Mouse (Mus musculus) heart, postnatal 0 days (tissue): ENCODE measurements around the gene Chic2. TPM values are rescaled to one million over a fixed set of nuclear protein-coding genes. Genes with fewer than 3 reads are reported as not detected.

Experiments used
- ATAC-seq: fragments of 200-750 bp; cut with Nextera tagmentation; 2 replicates; pipeline ENCODE4 v1.8.0; 2017; ENCODE audit warnings: low read depth, moderate number of reproducible peaks, moderate library complexity; ENCODE audit not compliant: insufficient read depth
- DNase-seq: peaks from one replicate; pipeline ENCODE4 v3.0.0-alpha.2; 2016; ENCODE audit warnings: low spot score
- H3K27ac ChIP-seq: fragments of 300-500 bp; sonication (generic); 2 replicates; pipeline ENCODE4 v1.5.1; 2014; ENCODE audit warnings: low read depth, mild to moderate bottlenecking
- H3K27me3 ChIP-seq: fragments of 300-500 bp; sonication (generic); 2 replicates; pipeline ENCODE4 v1.6.1; 2014; ENCODE audit warnings: low read length, mixed read lengths; ENCODE audit not compliant: control insufficient read depth, insufficient read depth
- H3K36me3 ChIP-seq: fragments of 300-500 bp; sonication (generic); replicated peaks from 2 replicates; pipeline ENCODE4 v1.6.1; 2014; ENCODE audit warnings: low read length, mixed read lengths; ENCODE audit not compliant: control insufficient read depth, insufficient read depth
- H3K4me1 ChIP-seq: fragments of 300-500 bp; sonication (generic); 2 replicates; pipeline ENCODE4 v1.6.1; 2014; ENCODE audit warnings: antibody characterized with exemption; ENCODE audit not compliant: control insufficient read depth, insufficient read depth
- H3K4me2 ChIP-seq: fragments of 300-500 bp; sonication (generic); 2 replicates; pipeline ENCODE4 v1.6.1; 2014; ENCODE audit warnings: low read depth, mild to moderate bottlenecking, low read length, moderate library complexity
- H3K4me3 ChIP-seq: fragments of 300-500 bp; sonication (generic); 2 replicates; pipeline ENCODE4 v1.5.1; 2014; ENCODE audit warnings: low read depth, low read length
- H3K9ac ChIP-seq: fragments of 300-500 bp; sonication (generic); replicated peaks from 2 replicates; pipeline ENCODE4 v1.6.1; 2014; ENCODE audit warnings: low read depth, low read length, mixed read lengths
- H3K9me3 ChIP-seq: fragments of 300-500 bp; sonication (generic); replicated peaks from 2 replicates; pipeline ENCODE4 v1.6.1; 2016; ENCODE audit warnings: low read length; ENCODE audit not compliant: control insufficient read depth
- CTCF ChIP-seq: IDR thresholded peaks from 2 replicates; pipeline ENCODE4 v1.5.1; 2016; ENCODE audit warnings: antibody characterized with exemption, control low read depth, low read depth
- EP300 ChIP-seq: IDR thresholded peaks from 2 replicates; pipeline ENCODE4 v1.6.1; 2016; ENCODE audit warnings: antibody characterized with exemption, low read depth
- WGBS: fragments of 180-500 bp; shearing (Covaris S2); extraction: QIAGEN DNeasy Blood & Tissue Kit; methylation state at CpG from one replicate; pipeline ENCODE4 v1.1.7; 2014; 5-methylcytosine and 5-hydroxymethylcytosine counted together
- polyA plus RNA-seq: library from polyadenylated mRNA; unstranded; fragments of >200 nt; fragmentation: Nextera tagmentation; extraction: Ambion mirVana; gene quantifications from 2 replicates; pipeline ENCODE4 v1.2.1, GENCODE M21; 2015
- total RNA-seq: library from RNA; depleted of rRNA; stranded (reverse); fragments of >200 nt; gene quantifications from 2 replicates; pipeline ENCODE4 v1.2.3, GENCODE M21; 2014; ENCODE audit warnings: low replicate concordance

Gene Chic2
- total and polyA plus RNA-seq, 2 experiments from 2014 or later, result 27.4 to 28.5 TPM

DNA sequence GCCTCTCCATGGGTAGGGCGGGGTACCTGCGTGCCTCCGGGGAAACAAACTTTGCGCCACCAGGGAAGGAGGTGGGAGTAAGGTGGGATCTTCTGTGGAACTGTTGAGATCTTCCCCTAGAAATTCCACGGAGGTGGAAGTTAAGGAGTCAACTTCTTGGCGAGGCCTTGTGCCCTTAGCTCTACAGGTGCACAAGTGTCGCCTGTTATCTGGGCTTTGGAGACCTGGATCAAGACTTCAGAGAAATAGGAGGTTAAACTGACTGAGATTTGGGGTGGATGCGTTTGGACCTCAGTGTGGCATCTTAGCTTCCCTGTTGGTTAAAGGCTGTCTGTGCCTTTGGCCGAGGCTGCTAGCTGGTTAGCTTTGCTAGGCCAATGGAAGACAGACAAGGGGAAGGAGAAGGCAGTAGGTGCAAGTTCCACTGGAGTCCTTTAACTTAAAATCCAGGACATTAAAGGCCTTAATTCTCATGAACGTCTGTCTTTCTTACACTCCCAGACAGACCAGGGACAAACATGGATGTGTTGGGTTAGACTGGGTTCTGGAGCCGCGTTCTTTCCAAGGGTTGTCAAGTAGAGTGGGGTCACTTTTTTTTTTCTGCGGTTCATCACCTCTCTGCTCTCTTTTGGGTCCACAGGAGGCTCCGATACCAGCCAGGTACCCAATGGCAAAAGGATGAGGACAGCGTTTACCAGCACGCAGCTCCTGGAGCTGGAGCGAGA, 31.9 kb upstream of the Chic2 start:
- no peak for ATAC-seq
- Histone ChIP-seq H3K4me1 (no peaks in the 10 kb centered on the region), H3K27ac (no peak overlapping the region), H3K4me3 (peak overlapping the region; percentile 27), H3K4me2 (peak overlapping the region; percentile 24; the same call in 1 of the 2 replicates), H3K9me3 (no peaks in the 10 kb centered on the region), H3K27me3 (peaks cover 100% of the 10 kb centered on the region), H3K9ac (no peak overlapping the region), H3K36me3 (no peaks in the 10 kb centered on the region)
- TF ChIP-seq CTCF (no peak), EP300 (no peak)
- DNase-seq, result no peak
- WGBS, result 2% methylated on average over 17 of the region's 17 CpGs

DNA sequence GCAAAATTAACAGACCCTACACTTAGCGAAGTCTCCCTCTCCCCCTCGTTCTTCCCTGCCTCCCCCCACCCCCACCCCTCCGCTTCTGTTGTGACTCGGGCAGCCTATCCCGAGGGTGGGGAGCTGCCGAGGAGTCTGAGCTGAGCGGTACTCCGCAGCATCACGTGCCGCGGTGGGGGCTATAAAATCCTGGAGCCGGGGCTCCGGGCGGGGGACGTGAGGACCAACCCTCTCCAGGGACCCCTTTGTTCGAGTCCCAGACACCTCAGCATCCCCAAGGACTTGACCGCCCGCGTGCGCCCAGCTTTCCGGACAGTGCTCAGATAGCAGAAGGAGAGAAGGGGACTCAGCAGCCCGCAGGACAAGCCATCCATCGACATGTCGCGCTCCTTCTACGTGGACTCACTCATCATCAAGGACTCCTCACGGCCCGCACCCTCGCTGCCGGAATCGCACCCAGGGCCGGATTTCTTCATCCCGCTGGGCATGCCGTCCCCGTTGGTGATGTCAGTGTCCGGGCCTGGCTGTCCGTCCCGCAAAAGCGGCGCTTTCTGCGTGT, 30.9 kb upstream of the Chic2 start, which contains the start of gene Gsx2:
Gene Gsx2, plus strand, starts transcription at position 219 of the 559 bp plus-strand sequence.
- DNase-seq, result no peak
- Histone ChIP-seq H3K27ac (no peak within 1 kb of the TSS), H3K36me3 (no peaks in the 10 kb centered on the region), H3K9me3 (no peaks in the 10 kb centered on the region), H3K9ac (no peak within 1 kb of the TSS), H3K27me3 (peaks cover 100% of the 10 kb centered on the region), H3K4me2 (peak within 1 kb of the TSS; percentile 24), H3K4me1 (no peaks in the 10 kb centered on the region), H3K4me3 (peak within 1 kb of the TSS; percentile 27)
- 0% methylated on average over 36 of the region's 41 CpGs for WGBS
- TF ChIP-seq EP300 (no peak), CTCF (no peak)
- no peak for ATAC-seq

DNA sequence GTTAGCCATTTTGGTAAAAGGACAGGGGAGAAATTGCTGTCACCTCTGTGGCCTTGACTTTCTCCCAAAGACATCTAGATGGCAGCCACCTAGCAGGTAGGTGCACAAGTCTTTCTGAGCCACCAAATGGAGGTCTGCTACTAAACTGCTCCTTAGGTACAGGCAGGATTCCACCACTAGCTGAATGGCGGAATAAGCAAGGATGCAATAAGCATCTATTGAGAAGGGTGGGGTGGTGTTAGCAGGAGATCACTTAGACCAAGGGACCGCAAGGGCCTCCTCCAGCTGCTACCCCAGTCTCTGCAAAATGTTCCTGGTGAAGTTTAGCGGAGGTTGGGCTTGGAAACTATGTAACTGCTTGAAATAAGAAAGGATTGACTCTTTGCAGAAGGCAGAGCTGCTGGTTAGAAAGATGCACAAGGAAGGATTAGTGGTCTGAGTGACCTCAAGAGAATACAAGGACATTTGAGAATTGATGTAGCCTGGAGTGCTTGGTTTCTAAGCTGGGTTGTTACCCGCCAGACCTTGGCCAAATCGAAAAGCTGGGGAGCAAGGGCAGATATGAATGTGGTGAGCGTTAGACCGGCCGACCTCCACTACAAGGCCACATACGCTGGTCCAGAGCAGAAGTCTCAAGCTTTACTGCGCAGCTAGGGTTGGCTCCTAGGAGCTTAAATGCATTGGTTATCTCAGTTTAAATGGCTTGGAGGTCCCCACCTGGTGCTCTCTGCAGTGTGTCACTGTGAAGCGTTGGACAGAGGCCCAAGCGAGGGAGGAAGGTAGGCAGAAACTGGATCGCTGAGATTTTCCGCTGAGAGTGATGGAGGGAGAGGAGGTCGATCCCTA, 30.2 kb upstream of the Chic2 start:
- no peak for ATAC-seq
- no peak for DNase-seq

DNA sequence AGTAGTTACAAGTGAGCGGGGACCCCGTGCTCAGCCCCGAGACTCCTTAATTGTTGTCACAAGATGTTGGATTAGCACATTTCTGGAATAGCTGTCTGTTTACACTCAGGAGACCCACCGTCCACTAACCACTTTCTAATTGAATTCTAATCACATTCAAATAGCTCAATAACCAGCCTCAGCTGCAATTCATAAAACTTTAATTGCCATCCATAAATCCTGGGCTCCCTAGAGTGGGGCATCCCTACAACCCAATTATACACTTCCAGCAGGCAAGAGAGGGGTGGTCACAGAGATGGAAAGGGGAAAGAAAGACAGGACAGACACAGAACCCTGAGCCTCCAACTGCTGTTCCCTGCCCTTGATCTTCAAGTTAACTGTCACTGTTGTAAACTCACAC, 29.6 kb upstream of the Chic2 start:
- ATAC-seq, result no peak
- Histone ChIP-seq H3K4me3 (no peak overlapping the region), H3K9me3 (no peaks in the 10 kb centered on the region), H3K27me3 (peaks cover 100% of the 10 kb centered on the region), H3K36me3 (no peaks in the 10 kb centered on the region), H3K4me1 (no peaks in the 10 kb centered on the region), H3K9ac (no peak overlapping the region), H3K4me2 (no peak overlapping the region), H3K27ac (no peak overlapping the region)
- WGBS, result 29% methylated on average over 4 of the region's 4 CpGs
- DNase-seq, result no peak
- TF ChIP-seq EP300 (no peak), CTCF (no peak)

More for the DNA sequence above, 30.2 kb upstream of the Chic2 start:
- 12% methylated on average over 15 of the region's 15 CpGs for WGBS
- no peak overlapping the region for H3K4me2 ChIP-seq
- no peak for TF ChIP-seq EP300
- TF ChIP-seq CTCF, result no peak
- no peak overlapping the region for H3K4me3 ChIP-seq
- H3K9me3 ChIP-seq, result no peaks in the 10 kb centered on the region
- H3K4me1 ChIP-seq, result no peaks in the 10 kb centered on the region
- H3K9ac ChIP-seq, result no peak overlapping the region
- peaks cover 100% of the 10 kb centered on the region for H3K27me3 ChIP-seq
- H3K36me3 ChIP-seq, result no peaks in the 10 kb centered on the region
- H3K27ac ChIP-seq, result no peak overlapping the region

DNA sequence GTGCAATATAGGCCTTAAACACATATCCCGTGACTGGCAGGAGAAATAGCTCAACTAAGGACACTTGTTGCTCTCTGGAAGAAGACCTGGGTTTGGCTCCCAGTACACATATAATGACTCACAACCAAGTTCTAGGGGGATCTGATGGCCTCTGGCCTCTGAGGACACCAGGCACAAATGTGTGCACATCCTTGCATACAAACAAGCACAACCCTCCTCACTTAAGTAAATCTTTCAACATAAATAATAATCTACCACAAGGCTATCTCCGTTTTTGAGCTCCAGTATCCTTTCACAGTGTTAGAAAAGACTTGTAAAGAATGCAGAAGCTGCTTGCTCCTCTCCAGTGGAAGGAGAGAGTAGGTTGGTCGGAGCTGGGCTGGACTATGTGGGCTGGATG, 29.1 kb upstream of the Chic2 start:
- DNase-seq (no peak), ATAC-seq (no peak)
- H3K27ac ChIP-seq, result no peak overlapping the region
- H3K4me3 ChIP-seq, result no peak overlapping the region
- TF ChIP-seq EP300, result no peak
- TF ChIP-seq CTCF, result no peak
- H3K9me3 ChIP-seq, result no peaks in the 10 kb centered on the region
- no peak overlapping the region for H3K4me2 ChIP-seq
- H3K27me3 ChIP-seq, result peaks cover 100% of the 10 kb centered on the region
- no peak overlapping the region for H3K9ac ChIP-seq
- WGBS, result 34% methylated on average over 3 of the region's 3 CpGs
- no peaks in the 10 kb centered on the region for H3K36me3 ChIP-seq
- no peaks in the 10 kb centered on the region for H3K4me1 ChIP-seq
